Mouse (Mus musculus): Measurements from ENCODE around the gene Gpi1. TPM values are rescaled to one million over a fixed set of nuclear protein-coding genes. Genes with fewer than 3 reads are reported as not detected.
"Not testable (repeated sequence)": the region's sequence is repeated elsewhere in the genome, so short reads cannot be mapped to it uniquely, and the experiment has no call there.

Gene Gpi1
- total and polyA plus RNA-seq, 2 experiments from 2014 or later, result 223 to 259 TPM

DNA sequence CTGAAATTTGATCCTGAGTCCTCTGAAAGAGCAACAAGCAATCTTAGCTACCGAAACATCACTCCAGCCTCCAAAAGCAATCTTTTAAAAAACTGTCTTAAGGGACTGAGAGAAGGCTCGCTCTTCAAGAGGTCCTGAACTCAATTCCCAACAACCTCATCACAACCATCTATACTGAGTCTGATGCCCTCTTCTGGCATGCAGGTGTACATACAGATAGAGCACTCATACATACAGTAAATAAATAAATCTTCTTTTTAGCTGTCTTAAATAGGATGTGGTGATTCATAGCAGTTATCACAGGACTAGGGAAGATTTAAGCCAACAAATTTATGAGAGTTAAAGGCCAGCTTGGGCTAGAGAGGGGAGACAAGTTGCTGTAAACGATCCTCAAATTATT, 34.5 kb downstream of the Gpi1 start:
- Histone ChIP-seq H3K9ac (peak overlapping the region; percentile 87), H3K4me3 (ENCODE audit: low read depth, low read length) (peak overlapping the region; percentile 86), H3K4me1 (ENCODE audit: insufficient read depth) (peaks cover 8% of the 10 kb centered on the region; the same call in 1 of the 2 replicates), H3K27me3 (ENCODE audit: insufficient read depth, low read length) (no peaks in the 10 kb centered on the region), H3K4me2 (ENCODE audit: low read depth) (peak overlapping the region; percentile 85), H3K27ac (ENCODE audit: low read depth, low read length) (no peak overlapping the region), H3K36me3 (ENCODE audit: insufficient read depth) (peaks cover 12% of the 10 kb centered on the region), H3K9me3 (ENCODE audit: low read length) (no peaks in the 10 kb centered on the region)
- no peak for DNase-seq
- 49% methylated on average over 3 of the region's 3 CpGs for WGBS
- TF ChIP-seq CTCF (IDR thresholded peaks at IDR 0.05; ENCODE audit: low read depth), result peak; percentile 40
- ATAC-seq, result no peak

DNA sequence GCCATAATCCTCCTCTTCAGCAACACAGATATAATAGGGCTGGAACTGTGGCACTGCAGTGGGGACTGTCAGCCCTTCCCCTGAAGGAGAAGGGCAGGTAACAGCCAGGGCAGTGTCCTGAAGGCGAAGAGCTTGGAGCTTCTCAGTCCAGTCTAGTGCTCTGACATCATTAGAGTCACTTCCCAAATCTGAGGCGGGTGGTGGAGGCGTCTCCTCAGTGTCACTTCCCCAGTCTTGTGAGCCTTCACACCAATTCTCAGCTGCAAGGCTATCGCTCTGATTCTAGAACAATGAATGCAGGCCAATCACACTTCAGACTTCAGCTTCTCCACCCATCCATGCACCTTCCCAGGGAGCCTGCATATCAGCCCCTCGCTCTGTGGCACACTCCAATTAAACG, 37.3 kb downstream of the Gpi1 start:
- no peak for ATAC-seq
- WGBS, result 92% methylated on average over 6 of the region's 6 CpGs
- H3K4me3 ChIP-seq (ENCODE audit: low read depth, low read length), result no peak overlapping the region

DNA sequence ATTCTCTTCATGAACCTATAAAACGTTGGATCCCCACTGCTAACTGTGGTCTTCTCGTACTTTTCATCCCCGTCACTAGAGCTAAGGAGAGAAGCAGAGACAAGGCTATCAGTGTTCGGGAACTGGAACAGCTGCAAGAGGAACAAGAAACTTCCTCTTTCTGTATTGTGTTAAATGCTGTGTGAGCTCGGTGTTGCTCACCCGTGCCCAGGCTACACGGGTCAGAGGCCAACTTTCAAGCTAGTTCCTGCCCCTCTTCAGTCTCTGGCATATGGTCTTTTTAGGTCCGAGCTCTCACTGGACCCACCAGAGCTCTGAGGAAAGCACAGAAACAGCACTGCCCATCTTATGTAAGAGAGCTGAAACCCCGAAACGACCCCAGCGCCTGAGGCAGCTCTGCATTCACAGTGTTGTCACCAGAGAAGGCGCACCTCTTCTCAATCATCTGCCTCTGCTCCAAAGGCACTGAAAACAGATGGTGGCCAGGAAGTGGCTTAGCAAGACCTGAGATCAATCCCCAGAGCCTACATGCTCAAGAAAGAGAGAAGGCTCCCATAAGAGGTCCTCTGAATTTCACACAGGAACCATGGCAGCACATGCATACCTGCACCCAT, 40.7 kb downstream of the Gpi1 start:
- Histone ChIP-seq H3K4me3 (ENCODE audit: low read depth, low read length) (no peak overlapping the region), H3K27me3 (ENCODE audit: insufficient read depth, low read length) (no peaks in the 10 kb centered on the region), H3K27ac (ENCODE audit: low read depth, low read length) (no peak overlapping the region), H3K36me3 (ENCODE audit: insufficient read depth) (peaks cover 62% of the 10 kb centered on the region), H3K9ac (no peak overlapping the region), H3K4me2 (ENCODE audit: low read depth) (no peak overlapping the region), H3K9me3 (ENCODE audit: low read length) (no peaks in the 10 kb centered on the region), H3K4me1 (ENCODE audit: insufficient read depth) (no peaks in the 10 kb centered on the region)
- no peak for ATAC-seq
- TF ChIP-seq CTCF (IDR thresholded peaks at IDR 0.05; ENCODE audit: low read depth), result no peak
- WGBS, result 94% methylated on average over 12 of the region's 12 CpGs
- DNase-seq, result no peak

More for the DNA sequence above, 37.3 kb downstream of the Gpi1 start:
- no peak for TF ChIP-seq CTCF (IDR thresholded peaks at IDR 0.05; ENCODE audit: low read depth)
- no peak for DNase-seq
- peaks cover 34% of the 10 kb centered on the region for H3K36me3 ChIP-seq (ENCODE audit: insufficient read depth)
- H3K4me2 ChIP-seq (ENCODE audit: low read depth), result no peak overlapping the region
- no peaks in the 10 kb centered on the region for H3K27me3 ChIP-seq (ENCODE audit: insufficient read depth, low read length)
- H3K27ac ChIP-seq (ENCODE audit: low read depth, low read length), result no peak overlapping the region
- no peak overlapping the region for H3K9ac ChIP-seq
- no peaks in the 10 kb centered on the region for H3K9me3 ChIP-seq (ENCODE audit: low read length)
- H3K4me1 ChIP-seq (ENCODE audit: insufficient read depth), result peaks cover 8% of the 10 kb centered on the region; the same call in 1 of the 2 replicates

DNA sequence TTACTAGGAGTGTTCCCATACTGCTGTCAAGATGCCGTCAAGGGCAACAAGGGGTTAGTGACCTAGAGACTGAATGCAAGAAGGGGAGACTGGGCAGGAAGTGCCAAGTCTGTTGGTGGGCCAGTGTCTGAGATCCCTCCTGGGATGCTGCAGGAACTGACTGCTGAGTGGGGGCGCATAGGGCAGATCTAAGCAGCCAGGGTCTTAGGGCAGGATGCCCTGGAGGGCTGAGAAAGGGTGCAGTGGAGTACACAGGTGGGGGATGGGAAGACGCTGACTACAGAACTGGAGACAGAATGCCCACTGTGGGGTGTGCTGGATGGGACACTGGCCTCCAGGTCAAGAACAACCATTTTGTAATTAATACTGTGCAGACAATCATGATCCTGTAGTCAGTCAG, 46.3 kb downstream of the Gpi1 start:
- no peaks in the 10 kb centered on the region for H3K9me3 ChIP-seq (ENCODE audit: low read length)
- H3K27ac ChIP-seq (ENCODE audit: low read depth, low read length), result no peak overlapping the region
- H3K4me3 ChIP-seq (ENCODE audit: low read depth, low read length), result no peak overlapping the region
- 86% methylated on average over 3 of the region's 3 CpGs for WGBS
- no peak overlapping the region for H3K9ac ChIP-seq
- H3K4me1 ChIP-seq (ENCODE audit: insufficient read depth), result no peaks in the 10 kb centered on the region
- ATAC-seq (no peak), DNase-seq (no peak)
- TF ChIP-seq CTCF (IDR thresholded peaks at IDR 0.05; ENCODE audit: low read depth), result no peak
- H3K27me3 ChIP-seq (ENCODE audit: insufficient read depth, low read length), result no peaks in the 10 kb centered on the region
- peaks cover 45% of the 10 kb centered on the region for H3K36me3 ChIP-seq (ENCODE audit: insufficient read depth)
- H3K4me2 ChIP-seq (ENCODE audit: low read depth), result no peak overlapping the region

DNA sequence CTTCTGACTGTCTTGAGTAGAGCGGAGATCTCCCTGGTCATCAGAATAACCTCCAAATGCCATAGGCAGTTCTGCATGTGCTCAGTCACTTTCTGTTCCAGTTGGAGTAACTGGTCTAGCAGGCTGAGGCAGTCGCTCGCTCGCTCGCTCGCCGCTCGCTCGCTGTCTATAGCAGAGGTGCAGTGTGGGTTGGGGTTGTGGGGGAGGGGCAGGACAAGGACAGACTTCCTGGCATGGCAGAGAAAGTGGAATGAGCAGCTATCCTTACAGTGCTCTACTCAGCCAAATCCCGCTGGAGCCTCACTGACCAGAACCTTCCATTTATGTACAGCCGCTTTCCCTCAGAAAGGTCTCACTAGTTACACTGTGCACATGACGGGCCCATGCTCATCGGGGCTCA, 46.8 kb downstream of the Gpi1 start:
- no peak overlapping the region for H3K27ac ChIP-seq (ENCODE audit: low read depth, low read length)
- TF ChIP-seq CTCF (IDR thresholded peaks at IDR 0.05; ENCODE audit: low read depth), result no peak
- no peaks in the 10 kb centered on the region for H3K9me3 ChIP-seq (ENCODE audit: low read length)
- 92% methylated on average over 13 of the region's 13 CpGs for WGBS
- no peak overlapping the region for H3K9ac ChIP-seq
- ATAC-seq, result peak; percentile 27; the same call in 1 of the 2 replicates
- no peaks in the 10 kb centered on the region for H3K4me1 ChIP-seq (ENCODE audit: insufficient read depth)
- H3K36me3 ChIP-seq (ENCODE audit: insufficient read depth), result peaks cover 40% of the 10 kb centered on the region
- DNase-seq, result no peak
- H3K4me2 ChIP-seq (ENCODE audit: low read depth), result no peak overlapping the region
- no peak overlapping the region for H3K4me3 ChIP-seq (ENCODE audit: low read depth, low read length)
- no peaks in the 10 kb centered on the region for H3K27me3 ChIP-seq (ENCODE audit: insufficient read depth, low read length)

DNA sequence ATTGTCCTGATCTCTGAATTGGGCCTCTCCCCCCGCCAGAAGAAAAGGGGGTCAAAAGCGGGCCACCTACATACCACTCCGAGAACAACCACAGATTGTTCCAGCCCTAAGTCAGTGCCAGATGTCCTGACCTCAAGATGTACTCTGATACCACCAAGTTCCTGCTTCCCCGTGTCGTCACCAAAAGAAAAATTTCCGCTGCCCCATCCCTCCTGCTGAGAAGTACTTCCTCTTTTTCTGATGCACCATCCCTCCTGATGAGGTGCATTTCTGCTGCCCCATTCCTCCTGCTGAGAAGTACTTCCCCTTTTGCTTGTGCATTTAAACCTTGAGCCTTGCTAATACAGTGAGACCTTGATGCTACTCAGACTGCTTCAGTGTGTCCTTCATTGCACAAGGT, 53.9 kb downstream of the Gpi1 start:
- H3K4me3 ChIP-seq (ENCODE audit: low read depth, low read length); ATAC-seq; DNase-seq; H3K9ac ChIP-seq; H3K4me2 ChIP-seq (ENCODE audit: low read depth); H3K27ac ChIP-seq (ENCODE audit: low read depth, low read length); H3K4me1 ChIP-seq (ENCODE audit: insufficient read depth); H3K9me3 ChIP-seq (ENCODE audit: low read length); H3K27me3 ChIP-seq (ENCODE audit: insufficient read depth, low read length); H3K36me3 ChIP-seq (ENCODE audit: insufficient read depth): not testable (repeated sequence)
- WGBS, result 84% methylated on average over 6 of the region's 6 CpGs

DNA sequence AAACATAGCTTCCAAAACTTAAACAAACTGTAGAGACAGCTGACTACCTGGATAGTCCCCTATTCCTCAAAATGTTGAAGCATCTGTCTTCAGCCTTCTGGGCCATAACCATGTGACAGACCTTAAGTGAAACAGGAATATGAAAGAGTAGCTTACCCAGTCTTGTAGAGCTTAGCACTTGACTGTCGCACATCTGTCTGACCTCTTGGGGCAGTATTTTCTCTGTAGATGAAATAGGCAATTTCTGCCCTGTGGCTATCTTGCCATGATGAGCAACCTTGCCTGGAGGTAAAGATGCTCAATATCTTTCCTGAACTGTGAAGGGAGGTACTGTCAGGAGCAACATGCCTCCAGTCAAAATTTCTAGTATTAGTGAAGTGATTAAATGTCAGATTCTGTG, 57.9 kb downstream of the Gpi1 start:
- Histone ChIP-seq H3K27ac (ENCODE audit: low read depth, low read length) (no peak overlapping the region), H3K27me3 (ENCODE audit: insufficient read depth, low read length) (no peaks in the 10 kb centered on the region), H3K9me3 (ENCODE audit: low read length) (no peaks in the 10 kb centered on the region), H3K4me1 (ENCODE audit: insufficient read depth) (peaks cover 3% of the 10 kb centered on the region; the same call in 1 of the 2 replicates), H3K36me3 (ENCODE audit: insufficient read depth) (no peaks in the 10 kb centered on the region), H3K4me2 (ENCODE audit: low read depth) (no peak overlapping the region), H3K9ac (no peak overlapping the region), H3K4me3 (ENCODE audit: low read depth, low read length) (no peak overlapping the region)
- DNase-seq (no peak), ATAC-seq (no peak)
- 70% methylated on average over 1 of the region's 1 CpGs for WGBS
- no peak for TF ChIP-seq CTCF (IDR thresholded peaks at IDR 0.05; ENCODE audit: low read depth)
